Mouse (Mus musculus) limb, embryonic 15.5 days (tissue): ENCODE measurements around the gene Tfb1m. TPM values are rescaled to one million over a fixed set of nuclear protein-coding genes. Genes with fewer than 3 reads are reported as not detected.

Experiments
- ATAC-seq: fragments of 200-750 bp; cut with Nextera tagmentation; 2 replicates; pipeline ENCODE4 v1.8.0; 2017; ENCODE audit warnings: low read depth, moderate TSS enrichment; ENCODE audit not compliant: insufficient number of reproducible peaks, low FRiP score, low TSS enrichment
- H3K27ac ChIP-seq: fragments of 300-500 bp; sonication (generic); 2 replicates; pipeline ENCODE4 v1.5.1; 2015; ENCODE audit warnings: moderate library complexity, mild to moderate bottlenecking, inconsistent platforms
- H3K27me3 ChIP-seq: fragments of 300-500 bp; sonication (generic); 2 replicates; pipeline ENCODE4 v1.6.1; 2015; ENCODE audit warnings: inconsistent platforms
- H3K36me3 ChIP-seq: fragments of 300-500 bp; sonication (generic); 2 replicates; pipeline ENCODE4 v1.6.1; 2015; ENCODE audit warnings: inconsistent platforms
- H3K4me1 ChIP-seq: fragments of 300-500 bp; sonication (generic); 2 replicates; pipeline ENCODE4 v1.6.1; 2015; ENCODE audit warnings: inconsistent platforms
- H3K4me2 ChIP-seq: fragments of 300-500 bp; sonication (generic); 2 replicates; pipeline ENCODE4 v1.6.1; 2015; ENCODE audit warnings: mild to moderate bottlenecking, inconsistent platforms
- H3K4me3 ChIP-seq: fragments of 300-500 bp; sonication (generic); 2 replicates; pipeline ENCODE4 v1.5.1; 2015; ENCODE audit warnings: mild to moderate bottlenecking, inconsistent platforms
- H3K9ac ChIP-seq: fragments of 300-500 bp; sonication (generic); 2 replicates; pipeline ENCODE4 v1.6.1; 2015; ENCODE audit warnings: inconsistent platforms
- H3K9me3 ChIP-seq: fragments of 300-500 bp; sonication (generic); 2 replicates; pipeline ENCODE4 v1.6.1; 2016; ENCODE audit warnings: inconsistent platforms
- WGBS: fragments of 180-500 bp; shearing (Covaris S2); methylation state at CpG from one replicate; pipeline ENCODE4 v1.1.7; 2015; 5-methylcytosine and 5-hydroxymethylcytosine counted together
- polyA plus RNA-seq: library from polyadenylated mRNA; unstranded; fragments of >200 nt; fragmentation: Nextera tagmentation; extraction: Ambion mirVana; gene quantifications from 2 replicates; pipeline ENCODE4 v1.2.1, GENCODE M21; 2015

The Tfb1m gene
- polyA plus RNA-seq = 14.4 and 14.8 TPM in 2 replicates

GRCm38 (mm10) chr17:3557331-3558311 is at the start of gene Tfb1m:
TSS of gene Tfb1m (minus strand) at chr17:3557781.
- H3K4me2 ChIP-seq = peak within 1 kb of the TSS; percentile 67
- 0 out of 2 replicates have a peak, but pooled peaks cover 4% of the 10 kb centered on the region for H3K36me3 ChIP-seq
- H3K4me3 ChIP-seq = peak within 1 kb of the TSS; percentile 75
- under 1% methylated on average over 60 of the region's 60 CpGs for WGBS
- H3K4me1 ChIP-seq = peaks cover 7% of the 10 kb centered on the region
- peak; percentile 100 for ATAC-seq
- H3K27ac ChIP-seq = peak within 1 kb of the TSS; percentile 93
- no peaks in the 10 kb centered on the region for H3K9me3 ChIP-seq
- no peaks in the 10 kb centered on the region for H3K27me3 ChIP-seq
- peak within 1 kb of the TSS; percentile 41 for H3K9ac ChIP-seq

GRCm38 (mm10) chr17:3602954-3603672 is 45.5 kb upstream of the Tfb1m start:
- H3K9ac ChIP-seq = no peak overlapping the region
- H3K4me2 ChIP-seq = no peak overlapping the region
- H3K27ac ChIP-seq = no peak overlapping the region
- no peaks in the 10 kb centered on the region for H3K4me1 ChIP-seq
- ATAC-seq = no peak
- no peaks in the 10 kb centered on the region for H3K9me3 ChIP-seq
- H3K4me3 ChIP-seq = no peak overlapping the region
- whole genome bisulfite sequencing = 68% methylated on average over 6 of the region's 6 CpGs
- no peaks in the 10 kb centered on the region for H3K27me3 ChIP-seq
- no peaks in the 10 kb centered on the region for H3K36me3 ChIP-seq

- Histone ChIP-seq H3K4me3 (no peak overlapping the region), H3K4me1 (peaks cover 2% of the 10 kb centered on the region; the same call in 1 of the 2 replicates), H3K9me3 (no peaks in the 10 kb centered on the region), H3K4me2 (no peak overlapping the region), H3K36me3 (no peaks in the 10 kb centered on the region), H3K9ac (no peak overlapping the region), H3K27me3 (no peaks in the 10 kb centered on the region), H3K27ac (no peak overlapping the region)
- no peak for ATAC-seq
- 84% methylated on average over 1 of the region's 1 CpGs for WGBS
Observed at GRCm38 (mm10) chr17:3598393-3598792, 40.8 kb upstream of the Tfb1m start.

- no peak for ATAC-seq
- no peak overlapping the region for H3K27ac ChIP-seq
- no peaks in the 10 kb centered on the region for H3K27me3 ChIP-seq
- no peaks in the 10 kb centered on the region for H3K9me3 ChIP-seq
- H3K4me2 ChIP-seq = no peak overlapping the region
- H3K36me3 ChIP-seq = no peaks in the 10 kb centered on the region
- H3K9ac ChIP-seq = no peak overlapping the region
- peaks cover 2% of the 10 kb centered on the region; the same call in 1 of the 2 replicates for H3K4me1 ChIP-seq
- H3K4me3 ChIP-seq = no peak overlapping the region
- 81% methylated on average over 1 of the region's 1 CpGs for WGBS
Observed at GRCm38 (mm10) chr17:3597866-3598265, 40.3 kb upstream of the Tfb1m start.

GRCm38 (mm10) chr17:3597130-3597529 is 39.5 kb upstream of the Tfb1m start:
- ATAC-seq = peak; percentile 76
- H3K36me3 ChIP-seq = no peaks in the 10 kb centered on the region
- peak overlapping the region; percentile 63 for H3K27ac ChIP-seq
- 45% methylated on average over 1 of the region's 1 CpGs for WGBS
- H3K9ac ChIP-seq = no peak overlapping the region
- no peak overlapping the region for H3K4me3 ChIP-seq
- H3K9me3 ChIP-seq = no peaks in the 10 kb centered on the region
- no peak overlapping the region for H3K4me2 ChIP-seq
- no peaks in the 10 kb centered on the region for H3K27me3 ChIP-seq
- H3K4me1 ChIP-seq = peaks cover 2% of the 10 kb centered on the region; the same call in 1 of the 2 replicates

GRCm38 (mm10) chr17:3570876-3571275 is 13.3 kb upstream of the Tfb1m start:
- no peak for ATAC-seq
- WGBS = 2% methylated on average over 12 of the region's 12 CpGs
- H3K36me3 ChIP-seq = no peaks in the 10 kb centered on the region
- H3K27ac ChIP-seq = no peak overlapping the region
- H3K4me2 ChIP-seq = no peak overlapping the region; the same call in 1 of the 2 replicates
- no peaks in the 10 kb centered on the region for H3K9me3 ChIP-seq
- H3K4me1 ChIP-seq = no peaks in the 10 kb centered on the region
- H3K27me3 ChIP-seq = no peaks in the 10 kb centered on the region
- H3K9ac ChIP-seq = no peak overlapping the region
- H3K4me3 ChIP-seq = no peak overlapping the region

- no peaks in the 10 kb centered on the region for H3K36me3 ChIP-seq
- WGBS = 48% methylated on average over 8 of the region's 8 CpGs
Observed at GRCm38 (mm10) chr17:3562405-3562804, 4.8 kb upstream of the Tfb1m start.

GRCm38 (mm10) chr17:3560534-3560933 is 3.0 kb upstream of the Tfb1m start:
- no peak overlapping the region for H3K4me3 ChIP-seq
- peaks cover 7% of the 10 kb centered on the region for H3K4me1 ChIP-seq
- ATAC-seq = no peak
- H3K27me3 ChIP-seq = no peaks in the 10 kb centered on the region
- H3K27ac ChIP-seq = no peak overlapping the region
- H3K36me3 ChIP-seq = no peaks in the 10 kb centered on the region
- no peaks in the 10 kb centered on the region for H3K9me3 ChIP-seq
- H3K9ac ChIP-seq = no peak overlapping the region
- H3K4me2 ChIP-seq = no peak overlapping the region
- WGBS = 78% methylated on average over 3 of the region's 3 CpGs

More at GRCm38 (mm10) chr17:3562405-3562804, 4.8 kb upstream of the Tfb1m start:
- no peaks in the 10 kb centered on the region for H3K27me3 ChIP-seq
- H3K27ac ChIP-seq = no peak overlapping the region
- H3K9ac ChIP-seq = no peak overlapping the region
- H3K4me3 ChIP-seq = no peak overlapping the region
- peaks cover 3% of the 10 kb centered on the region for H3K4me1 ChIP-seq
- no peak for ATAC-seq
- no peaks in the 10 kb centered on the region for H3K9me3 ChIP-seq
- H3K4me2 ChIP-seq = no peak overlapping the region

GRCm38 (mm10) chr17:3558356-3558870 is 832 bp upstream of the Tfb1m start:
- WGBS = 53% methylated on average over 9 of the region's 9 CpGs
- peaks cover 7% of the 10 kb centered on the region for H3K4me1 ChIP-seq
- H3K4me2 ChIP-seq = peak overlapping the region; percentile 48
- H3K36me3 ChIP-seq = 0 out of 2 replicates have a peak, but pooled peaks cover 1% of the 10 kb centered on the region
- H3K27ac ChIP-seq = peak overlapping the region; percentile 93
- no peak overlapping the region for H3K9ac ChIP-seq
- no peaks in the 10 kb centered on the region for H3K9me3 ChIP-seq
- no peak for ATAC-seq
- H3K4me3 ChIP-seq = peak overlapping the region; percentile 75
- no peaks in the 10 kb centered on the region for H3K27me3 ChIP-seq

GRCm38 (mm10) chr17:3556251-3556650 is 1.3 kb downstream of the Tfb1m start:
- WGBS = 50% methylated on average over 1 of the region's 1 CpGs
- Histone ChIP-seq H3K36me3 (0 out of 2 replicates have a peak, but pooled peaks cover 4% of the 10 kb centered on the region), H3K27me3 (no peaks in the 10 kb centered on the region), H3K4me2 (peak overlapping the region; percentile 67; the same call in 1 of the 2 replicates), H3K27ac (no peak overlapping the region), H3K9ac (no peak overlapping the region), H3K4me3 (no peak overlapping the region), H3K4me1 (peaks cover 7% of the 10 kb centered on the region), H3K9me3 (no peaks in the 10 kb centered on the region)
- no peak for ATAC-seq

- ATAC-seq = no peak
- no peak overlapping the region for H3K4me2 ChIP-seq
- no peak overlapping the region for H3K4me3 ChIP-seq
- WGBS = 65% methylated on average over 7 of the region's 7 CpGs
- H3K27ac ChIP-seq = no peak overlapping the region
- H3K36me3 ChIP-seq = peaks cover 4% of the 10 kb centered on the region; the same call in 1 of the 2 replicates
- no peaks in the 10 kb centered on the region for H3K4me1 ChIP-seq
- no peaks in the 10 kb centered on the region for H3K27me3 ChIP-seq
- no peaks in the 10 kb centered on the region for H3K9me3 ChIP-seq
- H3K9ac ChIP-seq = no peak overlapping the region
Observed at GRCm38 (mm10) chr17:3547725-3548124, 9.9 kb downstream of the Tfb1m start.
